Mouse (Mus musculus) adrenal gland, postnatal 0 days (tissue): ENCODE data around the gene Tns4. TPM values are rescaled to one million over a fixed set of nuclear protein-coding genes. Genes with fewer than 3 reads are reported as not detected.

ENCODE experiments used
- polyA plus RNA-seq: library from polyadenylated mRNA; unstranded; fragments of >200 nt; fragmentation: Nextera tagmentation; extraction: Ambion mirVana; gene quantifications from 2 replicates; pipeline ENCODE4 v1.2.1, GENCODE M21; 2015

Gene Tns4
- 0.26 and 0.30 TPM in 2 replicates for polyA plus RNA-seq

DNA sequence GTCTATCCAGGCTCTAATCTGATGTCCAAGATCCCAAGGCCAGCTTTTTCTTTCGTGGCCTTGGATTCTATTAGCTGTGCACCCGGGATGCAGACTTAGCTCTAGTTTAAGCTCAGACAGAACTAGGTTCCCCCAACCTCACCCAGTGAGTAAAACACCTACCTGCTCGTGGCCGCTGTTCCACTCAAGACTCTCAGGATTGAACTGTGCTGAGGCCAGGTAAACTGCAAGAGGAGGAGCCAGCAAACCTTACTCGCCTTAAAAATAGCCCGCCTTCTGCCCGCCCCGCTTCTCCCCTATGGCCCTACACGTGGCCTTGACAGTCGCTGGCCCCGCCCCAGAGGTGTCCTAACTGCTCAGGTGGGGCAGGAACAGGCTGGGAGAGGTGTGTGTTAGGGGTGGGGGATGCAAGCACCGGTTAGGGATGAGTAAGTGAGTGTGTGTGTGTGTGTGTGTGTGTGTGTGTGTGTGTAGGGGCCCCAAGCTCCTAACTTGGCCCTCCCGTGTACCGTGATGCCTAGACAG is at the start of gene Tns4:
Gene Tns4 (minus strand): TSS at position 230 of the 525 bp plus-strand sequence.

DNA sequence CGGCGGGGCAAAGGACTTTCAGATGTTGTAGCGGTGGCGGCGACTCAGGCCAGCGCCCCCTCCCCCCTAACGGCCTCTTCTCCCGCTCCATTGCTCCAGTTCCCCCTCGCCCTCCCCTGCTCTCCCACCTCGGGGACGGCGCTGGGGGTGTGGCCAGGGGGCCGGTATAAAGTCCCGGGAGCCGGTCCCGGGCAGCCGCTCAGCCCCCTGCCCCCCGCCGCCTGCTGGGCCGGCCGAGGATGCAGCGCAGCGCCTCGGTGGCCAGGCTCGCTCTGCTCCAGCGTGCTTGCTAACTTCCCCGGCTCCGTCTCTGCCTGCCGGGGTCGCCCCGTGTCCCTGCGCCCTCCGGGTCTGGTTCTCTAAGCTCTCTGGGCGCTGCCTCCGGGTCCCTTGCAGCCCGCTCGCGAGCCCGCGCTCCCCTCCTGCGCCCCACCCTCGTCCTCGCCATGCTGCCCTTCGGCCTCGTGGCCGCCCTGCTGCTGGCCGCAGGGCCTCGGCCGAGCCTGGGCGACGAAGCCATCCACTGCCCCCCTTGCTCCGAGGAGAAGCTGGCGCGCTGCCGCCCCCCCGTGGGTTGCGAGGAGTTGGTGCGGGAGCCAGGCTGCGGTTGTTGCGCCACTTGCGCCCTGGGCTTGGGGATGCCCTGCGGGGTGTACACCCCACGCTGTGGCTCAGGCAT is 47.9 kb downstream of the Tns4 start, which contains the start of gene Igfbp4:
Gene Igfbp4 (plus strand): TSS at position 194 of the 679 bp plus-strand sequence.

DNA sequence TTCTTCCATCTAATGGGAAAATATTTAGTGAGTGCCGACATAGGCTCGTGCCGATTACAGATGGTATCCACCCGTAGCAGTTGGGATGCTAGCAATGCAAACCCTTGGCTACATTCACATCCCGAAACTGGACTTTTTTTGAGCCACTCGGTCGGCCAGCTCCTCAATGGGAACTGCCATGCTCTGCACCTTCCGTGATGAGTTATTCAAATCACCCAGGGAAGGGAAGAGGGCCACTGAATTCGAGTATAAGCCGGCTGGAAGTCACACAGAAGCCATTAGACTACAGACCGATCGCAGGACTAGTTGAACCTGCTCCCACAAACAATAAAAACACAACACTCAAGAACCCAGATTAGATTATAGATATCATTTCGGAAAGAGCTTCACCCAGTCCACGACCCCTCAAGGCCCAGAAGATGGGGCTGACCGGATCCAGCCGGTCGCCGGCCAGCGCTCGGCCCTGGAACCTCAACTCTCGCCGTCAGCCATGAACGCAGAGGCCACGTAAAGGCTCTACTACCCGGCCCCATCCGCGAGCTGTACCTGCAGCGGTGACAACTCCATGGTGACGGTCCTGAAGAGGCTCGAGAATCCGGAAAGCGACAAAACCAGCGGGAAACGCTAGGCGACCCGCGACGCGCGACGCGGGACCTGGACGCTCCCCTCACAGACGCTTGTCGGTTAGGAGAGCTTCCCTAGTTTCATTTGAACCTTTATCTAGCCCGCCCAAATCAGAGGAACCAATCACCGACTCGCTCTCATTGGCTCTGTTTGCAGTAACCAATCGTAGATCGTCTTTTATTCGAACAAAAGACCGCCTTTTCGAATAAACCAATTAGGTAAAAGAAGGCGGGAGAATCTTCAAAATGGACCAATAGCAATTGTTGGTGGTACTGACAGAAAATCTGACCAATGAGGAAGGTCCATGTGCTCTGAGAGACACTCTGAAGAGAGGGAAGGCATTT is 65.3 kb downstream of the Tns4 start, which contains the start of gene Top2a:
Gene Top2a (minus strand): TSS at position 690 of the 968 bp plus-strand sequence.

Other genes with a start within 250 kb of the Tns4 start
- gene Wipf2, start 225.7 kb downstream of the Tns4 start, polyA plus RNA-seq = 1.8 and 2.6 TPM in 2 replicates
- gene Cdc6, start 181.5 kb downstream of the Tns4 start, polyA plus RNA-seq = 3.4 and 7.5 TPM in 2 replicates
- 22.0 and 23.3 TPM in 2 replicates for gene Rara, start 161.5 kb downstream of the Tns4 start, polyA plus RNA-seq
- 0.65 and 1.4 TPM in 2 replicates for gene Gjd3, start 106.3 kb downstream of the Tns4 start, polyA plus RNA-seq
- 45.7 and 47.9 TPM in 2 replicates for gene Top2a, start 65.1 kb downstream of the Tns4 start, polyA plus RNA-seq
- gene Igfbp4, start 48.1 kb downstream of the Tns4 start, polyA plus RNA-seq = 292 and 320 TPM in 2 replicates
- gene Ccr7, start 65.8 kb upstream of the Tns4 start, polyA plus RNA-seq = 0.16 and 0.32 TPM in 2 replicates
- gene Smarce1, start 141.7 kb upstream of the Tns4 start, polyA plus RNA-seq = 102 and 126 TPM in 2 replicates
- gene Krt222, start 154.8 kb upstream of the Tns4 start, polyA plus RNA-seq = 1.3 and 1.7 TPM in 2 replicates
- gene Krt24, start 196.0 kb upstream of the Tns4 start, polyA plus RNA-seq = not detected in 2 replicates
- not detected in 2 replicates for gene Krt25, start 233.6 kb upstream of the Tns4 start, polyA plus RNA-seq
- gene Krt26, start 248.7 kb upstream of the Tns4 start, polyA plus RNA-seq = not detected in 2 replicates